Mouse (Mus musculus) erythroblast, embryonic 14.5 days (primary cell): ENCODE results near the gene Ropn1.

Experiments
- GATA1 ChIP-seq: IDR thresholded peaks from 2 replicates; pipeline ENCODE4 v1.6.1; 2012; ENCODE audit warnings: low read length, inconsistent platforms, mixed read lengths
- TAL1 ChIP-seq: IDR thresholded peaks from 3 replicates; pipeline ENCODE4 v1.6.1; 2012; ENCODE audit warnings: low read length, inconsistent platforms, mixed read lengths

GRCm38 (mm10) chr16:34603076-34603475 is 46.6 kb upstream of the Ropn1 start:
- TF ChIP-seq GATA1 (no peak), TAL1 (no peak)
